Mouse (Mus musculus) cerebellum, adult 2 months (tissue): ENCODE data around the gene Hspa2.

Experiments used
- CTCF ChIP-seq: fragments of 200-500 bp; IDR thresholded peaks from 2 replicates; pipeline ENCODE4 v1.5.1; 2011; ENCODE audit warnings: low read depth, mild to moderate bottlenecking, control low read depth, low read length, moderate library complexity, borderline replicate concordance; ENCODE audit not compliant: insufficient read depth
- POLR2A ChIP-seq: fragments of 200-500 bp; IDR thresholded peaks from 2 replicates; pipeline ENCODE4 v1.6.1; 2011; ENCODE audit warnings: low read length, control low read depth, borderline replicate concordance; ENCODE audit not compliant: insufficient read depth

DNA sequence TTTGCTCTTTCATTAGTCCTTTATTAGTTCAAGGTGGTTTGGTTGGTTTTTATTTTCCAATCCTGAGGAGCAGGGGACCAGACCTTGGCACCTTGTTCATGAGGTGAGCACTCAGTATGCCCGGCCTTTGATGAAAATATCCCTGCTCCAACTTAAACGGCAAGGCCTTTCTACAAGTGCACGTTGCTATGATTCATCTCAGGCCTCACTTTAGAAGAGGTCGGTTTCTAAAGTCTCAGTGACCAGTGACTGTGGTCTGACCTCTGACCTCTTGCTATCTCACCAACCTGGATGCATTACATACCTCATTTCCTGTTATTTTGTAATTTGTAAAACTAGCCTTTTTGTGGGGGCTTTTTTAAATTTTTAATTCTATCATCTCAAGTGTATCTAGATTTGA, 5.2 kb downstream of the Hspa2 start:
- TF ChIP-seq POLR2A, result no peak
- no peak for TF ChIP-seq CTCF
